Mouse (Mus musculus): ENCODE measurements around the gene Bcl2l13.
A peak's percentile ranks its signal among the peaks of the same experiment; 100 is the strongest.
"Not testable (repeated sequence)": the region's sequence is repeated elsewhere in the genome, so short reads cannot be mapped to it uniquely, and the experiment has no call there.

Gene Bcl2l13

GRCm38 (mm10) chr6:120830056-120830455 lies 6.0 kb upstream of the Bcl2l13 start:
- DNase-seq (ENCODE audit: low read depth in 2 of 2, low spot score in 2 of 2): no peak

- no peak for DNase-seq (ENCODE audit: low read depth in 2 of 2, low spot score in 2 of 2)
Measured at GRCm38 (mm10) chr6:120830866-120831608, 5.0 kb upstream of the Bcl2l13 start.

GRCm38 (mm10) chr6:120832097-120832496 lies 3.9 kb upstream of the Bcl2l13 start:
- DNase-seq (ENCODE audit: low read depth in 2 of 2, low spot score in 2 of 2): no peak

GRCm38 (mm10) chr6:120834766-120835321 lies 1.2 kb upstream of the Bcl2l13 start:
- no peak for DNase-seq (ENCODE audit: low read depth in 2 of 2, low spot score in 2 of 2)

GRCm38 (mm10) chr6:120836389-120837151 lies 558 bp downstream of the Bcl2l13 start:
- DNase-seq (ENCODE audit: low read depth in 2 of 2, low spot score in 2 of 2): peak in 1 of 2 experiments; percentile 49

GRCm38 (mm10) chr6:120837152-120837530 lies 1.1 kb downstream of the Bcl2l13 start:
- no peak for DNase-seq (ENCODE audit: low read depth in 2 of 2, low spot score in 2 of 2)

GRCm38 (mm10) chr6:120840258-120840657 lies 4.2 kb downstream of the Bcl2l13 start:
- no peak for DNase-seq (ENCODE audit: low read depth in 2 of 2, low spot score in 2 of 2)

GRCm38 (mm10) chr6:120841754-120842153 lies 5.7 kb downstream of the Bcl2l13 start:
- no peak for DNase-seq (ENCODE audit: low read depth in 2 of 2, low spot score in 2 of 2)

GRCm38 (mm10) chr6:120850720-120851119 lies 14.7 kb downstream of the Bcl2l13 start:
- not testable (repeated sequence) for DNase-seq (ENCODE audit: low read depth in 2 of 2, low spot score in 2 of 2)

GRCm38 (mm10) chr6:120854413-120854812 lies 18.4 kb downstream of the Bcl2l13 start:
- no peak for DNase-seq (ENCODE audit: low read depth in 2 of 2, low spot score in 2 of 2)

- no peak for DNase-seq (ENCODE audit: low read depth in 2 of 2, low spot score in 2 of 2)
Measured at GRCm38 (mm10) chr6:120858217-120858711, 22.3 kb downstream of the Bcl2l13 start.

- no peak for DNase-seq (ENCODE audit: low read depth in 2 of 2, low spot score in 2 of 2)
Measured at GRCm38 (mm10) chr6:120860079-120860478, 24.1 kb downstream of the Bcl2l13 start.

- DNase-seq (ENCODE audit: low read depth in 2 of 2, low spot score in 2 of 2): no peak
Measured at GRCm38 (mm10) chr6:120866051-120866814, 30.2 kb downstream of the Bcl2l13 start.

- no peak for DNase-seq (ENCODE audit: low read depth in 2 of 2, low spot score in 2 of 2)
Measured at GRCm38 (mm10) chr6:120868824-120869223, 32.8 kb downstream of the Bcl2l13 start.

- DNase-seq (ENCODE audit: low read depth in 2 of 2, low spot score in 2 of 2): no peak
Measured at GRCm38 (mm10) chr6:120871286-120871685, 35.3 kb downstream of the Bcl2l13 start.

GRCm38 (mm10) chr6:120873874-120874273 lies 37.9 kb downstream of the Bcl2l13 start:
- no peak for DNase-seq (ENCODE audit: low read depth in 2 of 2, low spot score in 2 of 2)

- no peak for DNase-seq (ENCODE audit: low read depth in 2 of 2, low spot score in 2 of 2)
Measured at GRCm38 (mm10) chr6:120879046-120879445, 43.0 kb downstream of the Bcl2l13 start.

- no peak for DNase-seq (ENCODE audit: low read depth in 2 of 2, low spot score in 2 of 2)
Measured at GRCm38 (mm10) chr6:120884436-120884835, 48.4 kb downstream of the Bcl2l13 start.

- no peak for DNase-seq (ENCODE audit: low read depth in 2 of 2, low spot score in 2 of 2)
Measured at GRCm38 (mm10) chr6:120886696-120887095, 50.7 kb downstream of the Bcl2l13 start.

GRCm38 (mm10) chr6:120894089-120894488 lies 58.1 kb downstream of the Bcl2l13 start:
- no peak for DNase-seq (ENCODE audit: low read depth in 2 of 2, low spot score in 2 of 2)

GRCm38 (mm10) chr6:120894524-120894923 lies 58.5 kb downstream of the Bcl2l13 start:
- DNase-seq (ENCODE audit: low read depth in 2 of 2, low spot score in 2 of 2): no peak
